10 mouse cellular contexts compared by ENCODE assay signal in the genomic region with DNA sequence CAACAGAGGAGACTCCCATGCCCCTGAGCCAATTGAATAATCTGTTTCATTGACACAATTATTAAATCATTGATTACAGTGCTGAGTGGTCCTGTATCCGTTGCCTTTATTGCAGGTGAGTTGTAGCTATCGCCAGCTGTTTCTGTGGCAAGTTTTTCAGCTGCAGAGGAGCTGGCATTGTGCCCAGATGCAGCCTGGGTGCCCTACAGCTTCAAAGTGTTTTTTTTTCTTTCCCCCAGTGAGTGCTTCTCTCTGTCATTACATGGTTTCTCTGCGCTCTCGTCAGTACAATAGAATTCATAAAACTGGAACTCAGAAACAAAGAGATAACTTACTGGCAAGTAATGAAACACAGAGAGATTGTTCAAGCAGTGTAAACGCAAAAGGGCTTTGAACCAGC.
DNase-seq lines count a peak whose midpoint lies in the region; ATAC-seq and TF ChIP-seq lines count a peak whose summit lies in the region.
"Had no signal": no experiment of that assay in that cellular context is flagged by ENCODE, and none has a peak within 500 bp of the region (broad histone marks: within the 10 kb centered on the region; RNA-seq: fewer than 3 reads in every experiment).

No protein-coding gene starts in this region.

- intact Hi-C loops in left cerebral cortex, postnatal 4 days (cut with DNase I) = no loop called here

- H3K9me3 ChIP-seq in heart, embryonic 16.5 days (replicated peaks; ENCODE audit: control insufficient read depth, low read length) = no peaks in the 10 kb centered on the region
- H3K9me3 ChIP-seq in heart, embryonic 10.5 days = no peaks in the 10 kb centered on the region
- H3K9me3 ChIP-seq: embryonic facial prominence, embryonic 13.5 days; midbrain, embryonic 12.5 days had no signal

- TF ChIP-seq CTCF in cortical plate, adult 2 months (IDR thresholded peaks at IDR 0.05; ENCODE audit: extremely low read depth, insufficient read depth, low read length) = no peak

- no peak overlapping the region for H3K4me3 ChIP-seq in heart, embryonic 16.5 days (ENCODE audit: low read length)
- H3K4me3 ChIP-seq in heart, embryonic 10.5 days = no peak overlapping the region
- H3K4me3 ChIP-seq in cortical plate, adult 2 months (ENCODE audit: insufficient read depth, low read length) = no peak overlapping the region
- H3K4me3 ChIP-seq: embryonic facial prominence, embryonic 13.5 days; midbrain, embryonic 12.5 days had no signal

- peak overlapping the region; percentile 23; the same call in 1 of the 2 replicates for H3K4me2 ChIP-seq in heart, embryonic 16.5 days (ENCODE audit: low read depth, low read length)
- H3K4me2 ChIP-seq: embryonic facial prominence, embryonic 13.5 days; midbrain, embryonic 12.5 days had no signal

- no peak overlapping the region for H3K27ac ChIP-seq in heart, embryonic 16.5 days (ENCODE audit: low read length)
- no peak overlapping the region for H3K27ac ChIP-seq in heart, embryonic 10.5 days
- 0 out of 2 replicates have a peak overlapping the region, but pooled peaks have one; percentile 65 for H3K27ac ChIP-seq in cortical plate, adult 2 months (ENCODE audit: insufficient read depth, low read length)
- H3K27ac ChIP-seq: embryonic facial prominence, embryonic 13.5 days; midbrain, embryonic 12.5 days had no signal

- H3K9ac ChIP-seq in heart, embryonic 16.5 days (ENCODE audit: low read length) = no peak overlapping the region
- H3K9ac ChIP-seq: embryonic facial prominence, embryonic 13.5 days; midbrain, embryonic 12.5 days had no signal

- no peaks in the 10 kb centered on the region for H3K27me3 ChIP-seq in heart, embryonic 16.5 days (ENCODE audit: control insufficient read depth, insufficient read depth, low read length)
- no peaks in the 10 kb centered on the region for H3K27me3 ChIP-seq in heart, embryonic 10.5 days (ENCODE audit: insufficient read depth, poor library complexity, severe bottlenecking)
- H3K27me3 ChIP-seq: CH12.LX; embryonic facial prominence, embryonic 13.5 days; midbrain, embryonic 12.5 days had no signal

- H3K36me3 ChIP-seq in heart, embryonic 16.5 days (ENCODE audit: control insufficient read depth, insufficient read depth) = no peaks in the 10 kb centered on the region
- no peaks in the 10 kb centered on the region for H3K36me3 ChIP-seq in heart, embryonic 10.5 days
- H3K36me3 ChIP-seq: embryonic facial prominence, embryonic 13.5 days; midbrain, embryonic 12.5 days had no signal

- no peak for TF ChIP-seq POLR2A in cortical plate, adult 2 months (IDR thresholded peaks at IDR 0.05; ENCODE audit: extremely low read depth, insufficient read depth, low read length)

- DNase-seq in heart, embryonic 10.5 days (ENCODE audit: low spot score) = no peak
- peak; percentile 5 for DNase-seq in left cerebral cortex, postnatal 4 days
- DNase-seq in left cerebral cortex, adult 18-20 months (ENCODE audit: low spot score in 2 of 2) = no peak
- DNase-seq in adrenal gland, adult 2 months = peak; percentile 30
- no peak for DNase-seq in adipocyte (ENCODE audit: low spot score)

- peaks cover 11% of the 10 kb centered on the region for H3K4me1 ChIP-seq in heart, embryonic 16.5 days (ENCODE audit: control insufficient read depth, insufficient read depth, low read length)
- peaks cover 5% of the 10 kb centered on the region; the same call in 1 of the 2 replicates for H3K4me1 ChIP-seq in heart, embryonic 10.5 days
- H3K4me1 ChIP-seq in cortical plate, adult 2 months (ENCODE audit: control insufficient read depth, insufficient read depth, low read length) = no peaks in the 10 kb centered on the region
- H3K4me1 ChIP-seq: embryonic facial prominence, embryonic 13.5 days had no signal

- ATAC-seq in heart, embryonic 16.5 days (replicated peaks; ENCODE audit: extremely low read depth, insufficient read depth, low FRiP score) = no peak

- whole genome bisulfite sequencing in heart, embryonic 16.5 days = 25% methylated on average over 5 of the region's 5 CpGs
- 65% methylated on average over 5 of the region's 5 CpGs for WGBS in heart, embryonic 10.5 days

Comparison
In these comparisons a context has a peak if more than half of its experiments do, and no peak if none do; other contexts are left out.
1. DNase-seq: peak in left cerebral cortex, postnatal 4 days (single experiment) and adrenal gland, adult 2 months (single experiment); none in heart, embryonic 10.5 days (single experiment), left cerebral cortex, adult 18-20 months (0 of 2) and adipocyte (single experiment).